Mouse (Mus musculus) C2C12 (cell line): ENCODE data around the gene Sptbn2. TPM values are rescaled to one million over a fixed set of nuclear protein-coding genes. Genes with fewer than 3 reads are reported as not detected.

Source experiments
- H3K27me3 ChIP-seq: one replicate; pipeline ENCODE4 v1.6.1; 2011; ENCODE audit not compliant: control insufficient read depth, insufficient read depth, insufficient read length
- H3K36me3 ChIP-seq: one replicate; pipeline ENCODE4 v1.6.1; 2011; ENCODE audit not compliant: control insufficient read depth, insufficient read depth
- H3K4me3 ChIP-seq: one replicate; pipeline ENCODE4 v1.5.1; 2011; ENCODE audit warnings: mild to moderate bottlenecking, control low read depth; ENCODE audit not compliant: poor library complexity, insufficient read depth, severe bottlenecking
- H3K79me2 ChIP-seq: one replicate; pipeline ENCODE4 v1.6.1; 2011; ENCODE audit not compliant: control insufficient read depth, insufficient read depth
- H3K79me3 ChIP-seq: one replicate; pipeline ENCODE4 v1.6.1; 2011; ENCODE audit warnings: low read depth, control low read depth
- H3ac ChIP-seq: one replicate; pipeline ENCODE3; 2011; ENCODE audit warnings: low read depth; ENCODE audit not compliant: control insufficient read depth, insufficient read length
- CEBPB ChIP-seq: IDR thresholded peaks from one replicate; pipeline ENCODE4 v1.6.1; 2011; ENCODE audit warnings: low read depth, mild to moderate bottlenecking, control low read depth, moderate library complexity
- CTCF ChIP-seq: IDR thresholded peaks from one replicate; pipeline ENCODE4 v1.5.1; 2011; ENCODE audit not compliant: control insufficient read depth, insufficient read depth, insufficient read length
- FOSL1 ChIP-seq: IDR thresholded peaks from one replicate; pipeline ENCODE4 v1.8.0; 2011; ENCODE audit warnings: mild to moderate bottlenecking, low read length; ENCODE audit not compliant: poor library complexity, insufficient read depth, severe bottlenecking
- MAX ChIP-seq: IDR thresholded peaks from one replicate; pipeline ENCODE4 v1.6.1; 2011; ENCODE audit warnings: mild to moderate bottlenecking, control low read depth
- MYOD1 ChIP-seq: IDR thresholded peaks from one replicate; pipeline ENCODE4 v1.6.1; 2011; ENCODE audit warnings: low read depth; ENCODE audit not compliant: control insufficient read depth, insufficient read length
- MYOG ChIP-seq: IDR thresholded peaks from one replicate; pipeline ENCODE4 v1.6.1; 2011; ENCODE audit not compliant: control insufficient read depth, insufficient read length; ENCODE audit errors: extremely low read depth
- USF1 ChIP-seq: IDR thresholded peaks from one replicate; pipeline ENCODE4 v1.6.1; 2011; ENCODE audit warnings: low read depth, mild to moderate bottlenecking, control low read depth, moderate library complexity
- polyA plus RNA-seq: library from polyadenylated mRNA; unstranded; fragments of >200 nt; fragmentation: generic; extraction: Trizol; gene quantifications from one replicate; pipeline ENCODE4 v1.2.1, GENCODE M21; 2012; ENCODE audit warnings: missing spikeins

Sptbn2 gene
- polyA plus RNA-seq, 1 experiment, result 0.15 TPM

DNA sequence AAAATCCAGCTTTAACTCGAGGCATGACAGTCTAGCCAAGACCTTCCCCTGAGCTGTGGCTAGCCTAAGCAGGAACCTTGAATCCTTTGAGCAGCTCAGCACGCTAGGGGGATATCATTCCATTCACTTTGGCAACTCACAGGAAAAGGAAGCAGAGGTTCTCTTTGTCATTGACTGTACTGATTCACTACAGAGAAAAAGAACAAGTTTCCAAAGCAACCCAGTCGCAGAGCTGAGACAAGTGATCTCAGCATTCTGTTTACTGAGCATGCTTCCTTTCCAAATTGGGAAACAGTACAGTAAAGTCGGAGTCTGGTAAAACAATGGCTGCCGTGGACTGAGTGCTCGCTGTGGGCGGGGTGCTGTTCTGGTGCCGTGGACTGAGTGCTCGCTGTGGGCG is 2.2 kb upstream of the Sptbn2 start:
- Histone ChIP-seq H3K4me3 (no peak overlapping the region), H3K36me3 (no peaks in the 10 kb centered on the region), H3ac (no peak overlapping the region), H3K79me2 (no peaks in the 10 kb centered on the region), H3K27me3 (peaks cover 11% of the 10 kb centered on the region), H3K79me3 (no peaks in the 10 kb centered on the region)
- TF ChIP-seq MYOD1, result no peak
- no peak for TF ChIP-seq MAX
- no peak for TF ChIP-seq FOSL1
- no peak for TF ChIP-seq CEBPB
- no peak for TF ChIP-seq MYOG
- TF ChIP-seq CTCF, result no peak
- TF ChIP-seq USF1, result no peak

DNA sequence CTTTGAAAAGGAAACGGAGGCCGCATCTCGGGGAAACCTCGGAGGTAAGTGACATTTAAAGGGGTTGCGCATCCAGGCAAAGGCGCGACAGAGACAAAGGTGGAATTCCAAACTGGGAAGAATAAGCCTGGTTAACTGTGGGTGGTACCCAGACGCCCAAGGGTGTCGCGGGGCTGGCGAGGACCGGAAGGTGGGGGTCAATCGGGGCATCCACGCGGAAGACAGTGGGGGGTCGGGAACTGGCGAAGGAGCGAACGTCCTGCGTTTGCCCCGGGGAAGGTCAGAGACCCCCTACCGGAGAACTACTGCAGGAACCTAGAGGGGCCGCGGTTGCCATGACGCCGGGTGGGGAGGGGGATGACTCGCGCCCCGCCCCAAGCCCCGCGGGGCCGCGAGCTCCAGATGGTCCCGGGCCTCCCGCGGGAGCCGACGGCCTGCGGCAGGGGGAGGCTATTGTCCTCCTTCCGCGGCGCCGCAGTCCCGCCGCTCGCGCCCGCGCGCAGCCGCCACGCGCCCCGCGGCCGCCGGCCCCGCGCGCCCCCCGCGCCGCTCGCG is 711 bp downstream of the Sptbn2 start:
- H3K79me3 ChIP-seq, result no peaks in the 10 kb centered on the region
- peaks cover 11% of the 10 kb centered on the region for H3K27me3 ChIP-seq
- no peak overlapping the region for H3K4me3 ChIP-seq
- H3K36me3 ChIP-seq, result no peaks in the 10 kb centered on the region
- H3ac ChIP-seq, result no peak overlapping the region
- H3K79me2 ChIP-seq, result no peaks in the 10 kb centered on the region
- TF ChIP-seq CTCF (no peak), MAX (no peak), FOSL1 (no peak), USF1 (no peak), MYOG (no peak), MYOD1 (no peak), CEBPB (no peak)

DNA sequence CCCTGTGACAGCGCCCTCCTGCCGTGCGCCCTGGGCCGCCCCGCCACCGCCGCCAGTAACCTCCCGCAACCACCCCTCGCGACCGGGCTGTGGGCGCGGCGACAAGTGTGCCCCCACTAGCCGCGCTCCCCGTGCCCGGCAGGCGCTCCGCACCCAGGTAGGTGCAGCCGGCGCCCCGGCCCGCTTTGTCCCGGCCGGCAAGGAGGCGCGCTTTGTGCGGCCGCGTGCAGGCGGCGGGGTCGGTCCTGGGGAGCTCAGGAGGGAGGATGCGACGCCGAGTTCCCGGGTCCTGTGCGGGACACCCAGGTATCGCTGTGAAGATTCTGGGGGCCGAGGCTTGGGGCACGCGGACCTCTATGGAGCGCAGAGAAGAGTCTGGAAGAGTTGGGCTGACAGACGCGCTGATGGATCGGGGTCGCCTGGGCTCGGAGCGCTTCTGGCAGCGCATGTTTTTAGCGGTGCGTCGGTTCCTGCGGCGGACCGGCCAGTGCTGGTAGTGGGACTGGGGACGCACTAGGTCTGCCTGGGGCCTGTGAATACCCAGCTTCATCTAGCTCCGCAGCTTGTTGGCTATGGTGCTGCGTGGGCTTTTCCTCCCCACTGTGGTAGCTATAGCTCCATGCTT is 1.3 kb downstream of the Sptbn2 start:
- peaks cover 11% of the 10 kb centered on the region for H3K27me3 ChIP-seq
- no peaks in the 10 kb centered on the region for H3K79me2 ChIP-seq
- TF ChIP-seq MAX (no peak), MYOG (no peak), FOSL1 (no peak), USF1 (no peak), CEBPB (no peak), CTCF (no peak), MYOD1 (no peak)

DNA sequence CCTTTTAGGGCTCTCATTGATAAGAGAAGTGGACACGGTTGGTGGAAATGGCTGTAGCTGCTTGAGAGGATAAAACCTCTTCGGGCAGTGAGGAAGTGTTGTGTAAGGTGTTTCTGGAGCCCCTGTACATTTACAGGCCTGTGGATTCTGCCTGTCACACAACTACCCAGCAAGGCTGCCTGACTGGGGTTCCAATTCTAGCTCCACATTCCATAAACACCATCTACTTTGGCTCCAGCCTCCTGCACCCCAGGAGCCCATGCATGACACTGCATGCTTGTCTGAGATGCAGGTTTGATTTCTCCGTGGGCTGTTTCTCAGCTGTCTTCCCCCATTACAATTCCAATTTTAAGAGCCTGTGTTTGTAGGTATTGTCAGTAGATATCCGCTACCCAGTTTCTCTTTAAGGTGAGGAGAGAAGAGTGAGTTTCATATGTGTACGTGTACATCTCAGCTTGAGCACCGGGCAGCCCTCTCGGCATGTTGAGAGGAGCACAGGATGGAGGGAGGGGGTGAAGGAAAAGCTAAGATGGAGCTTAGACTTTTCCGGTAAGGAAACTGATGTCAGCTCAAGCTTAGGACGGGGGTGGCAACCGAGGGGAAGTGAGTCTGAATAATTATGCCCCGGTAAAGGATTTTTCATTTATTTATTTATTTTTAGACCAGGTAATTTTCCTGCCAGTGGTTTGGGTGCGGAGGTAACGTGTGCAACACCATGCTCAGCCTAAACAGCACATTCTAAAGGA is 2.0 kb downstream of the Sptbn2 start:
- Histone ChIP-seq H3K27me3 (peaks cover 11% of the 10 kb centered on the region), H3K4me3 (no peak overlapping the region)

More for the DNA sequence above, 1.3 kb downstream of the Sptbn2 start:
- Histone ChIP-seq H3K4me3 (no peak overlapping the region), H3K36me3 (no peaks in the 10 kb centered on the region), H3K79me3 (no peaks in the 10 kb centered on the region), H3ac (no peak overlapping the region)

DNA sequence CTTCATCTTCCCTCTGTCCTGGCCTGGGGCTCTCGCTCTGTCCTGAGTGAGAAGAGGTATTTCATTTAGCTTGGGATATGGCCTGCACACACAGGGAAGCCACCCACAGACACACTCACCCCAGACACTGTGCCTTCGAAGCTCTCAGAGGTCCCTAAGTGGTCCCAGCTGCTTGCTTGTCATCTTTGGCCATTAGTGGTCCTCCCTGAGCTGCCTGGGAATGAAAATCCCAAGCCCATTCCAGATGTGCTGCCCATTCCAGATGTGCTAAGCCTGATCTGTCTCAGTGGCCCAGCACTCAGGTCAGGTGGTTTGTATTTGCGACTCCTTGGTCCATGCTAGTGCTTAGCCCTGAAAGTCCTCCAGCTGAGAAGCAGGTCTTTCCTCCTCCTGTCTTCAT is 2.9 kb downstream of the Sptbn2 start:
- H3K4me3 ChIP-seq, result no peak overlapping the region
- TF ChIP-seq MAX (no peak), MYOD1 (no peak), FOSL1 (no peak), MYOG (no peak), USF1 (no peak), CEBPB (no peak), CTCF (no peak)
- no peaks in the 10 kb centered on the region for H3K36me3 ChIP-seq
- H3K27me3 ChIP-seq, result peaks cover 11% of the 10 kb centered on the region
- no peak overlapping the region for H3ac ChIP-seq
- H3K79me3 ChIP-seq, result no peaks in the 10 kb centered on the region
- no peaks in the 10 kb centered on the region for H3K79me2 ChIP-seq

More for the DNA sequence above, 2.0 kb downstream of the Sptbn2 start:
- Histone ChIP-seq H3K36me3 (no peaks in the 10 kb centered on the region), H3K79me2 (no peaks in the 10 kb centered on the region), H3ac (no peak overlapping the region), H3K79me3 (no peaks in the 10 kb centered on the region)
- TF ChIP-seq USF1, result no peak
- no peak for TF ChIP-seq FOSL1
- TF ChIP-seq CEBPB, result no peak
- no peak for TF ChIP-seq CTCF
- no peak for TF ChIP-seq MYOD1
- TF ChIP-seq MAX, result no peak
- no peak for TF ChIP-seq MYOG
